Mouse (Mus musculus): ENCODE results near the gene Fn1. TPM values are rescaled to one million over a fixed set of nuclear protein-coding genes. Genes with fewer than 3 reads are reported as not detected.

Gene Fn1
- polyA plus RNA-seq, 1 experiment = 3,197 TPM

DNA sequence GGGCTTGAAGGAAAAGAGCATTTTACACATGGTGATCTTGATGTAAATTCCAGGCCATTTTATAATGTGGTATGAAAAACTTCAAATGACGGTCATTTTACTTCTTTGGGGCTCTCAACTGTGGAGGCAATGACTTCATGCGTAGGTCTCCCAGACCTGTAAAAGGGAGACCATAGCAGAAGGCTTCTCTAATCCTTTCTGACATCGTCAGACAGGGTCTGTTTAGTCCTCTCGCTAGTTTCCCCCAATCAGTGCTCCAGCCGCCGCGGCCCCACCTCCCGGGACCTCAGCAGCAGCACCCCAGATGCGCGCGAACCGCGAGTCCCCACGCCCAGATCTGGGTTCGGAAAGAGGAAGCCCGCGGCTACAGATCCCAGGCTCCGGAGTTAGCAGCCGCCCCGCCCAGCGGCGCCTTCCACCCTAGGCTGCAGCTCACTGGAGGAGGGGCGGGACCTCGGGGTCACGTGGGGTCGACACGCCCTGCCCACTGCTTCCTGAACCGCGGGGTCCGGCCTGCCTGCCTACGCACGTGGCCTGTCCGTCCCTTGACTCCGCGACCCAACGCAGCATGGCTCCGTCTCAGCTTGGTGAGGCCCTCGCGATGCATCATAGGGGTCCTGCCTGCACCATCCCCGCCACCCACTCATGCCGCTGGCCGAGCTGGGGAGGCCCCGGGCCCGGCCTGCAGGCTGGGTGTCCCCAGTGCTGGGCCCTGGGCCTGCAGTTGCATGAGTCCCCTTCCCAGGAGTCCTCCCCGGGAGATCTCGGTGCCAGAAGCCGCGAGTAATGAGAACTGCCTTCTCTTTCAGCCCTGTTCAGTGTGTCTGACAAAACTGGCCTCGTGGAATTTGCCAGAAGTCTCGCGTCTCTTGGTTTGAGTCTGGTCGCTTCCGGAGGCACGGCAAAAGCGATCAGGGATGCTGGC, 96.0 kb downstream of the Fn1 start, which contains the start of gene Atic:
Gene Atic (plus strand): TSS at position 463 of the 925 bp plus-strand sequence.
- peak within 1 kb of the TSS; percentile 38; the same call in 1 of the 2 replicates for H3K27ac ChIP-seq (ENCODE audit: insufficient read depth, low read length)
- TF ChIP-seq CTCF (IDR thresholded peaks at IDR 0.05; ENCODE audit: borderline replicate concordance, insufficient read depth, low read length) (no peak), POLR2A (IDR thresholded peaks at IDR 0.05; ENCODE audit: low read depth, low read length) (peak; percentile 89)
- H3K4me3 ChIP-seq (ENCODE audit: insufficient read depth, low read length) = peak within 1 kb of the TSS; percentile 80
- H3K4me1 ChIP-seq (ENCODE audit: control insufficient read depth, insufficient read depth, low read length) = peaks cover 4% of the 10 kb centered on the region

DNA sequence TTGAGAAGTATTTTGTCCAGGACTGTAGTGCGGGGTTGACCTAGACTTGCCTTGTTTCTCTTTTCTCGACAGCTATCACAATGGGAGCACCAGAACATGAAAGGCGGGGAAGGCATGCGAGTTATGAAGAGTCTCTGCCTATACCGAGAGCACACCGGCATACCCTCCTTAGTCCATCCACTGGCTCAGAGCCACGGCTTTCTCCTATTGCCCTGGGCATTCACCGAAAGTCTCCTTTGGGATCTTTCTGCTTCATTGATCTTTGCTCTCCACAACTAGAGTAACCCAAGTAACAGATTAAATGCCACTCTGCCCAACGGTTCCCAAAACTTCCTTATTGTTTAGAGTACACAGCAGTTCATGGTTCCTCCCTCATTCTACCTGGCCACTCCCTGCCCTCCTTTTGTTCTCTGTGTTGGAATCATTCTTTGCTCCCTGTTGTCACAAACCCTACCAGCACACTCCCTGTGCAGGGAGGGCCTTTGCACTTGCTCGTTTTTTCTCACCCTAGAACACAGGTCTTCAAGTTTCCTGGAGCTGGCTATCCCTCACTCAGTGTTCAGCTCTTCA, 102.3 kb downstream of the Fn1 start:
- no peak overlapping the region for H3K4me3 ChIP-seq (ENCODE audit: insufficient read depth, low read length)
- H3K4me1 ChIP-seq (ENCODE audit: control insufficient read depth, insufficient read depth, low read length) = no peaks in the 10 kb centered on the region
- TF ChIP-seq POLR2A (IDR thresholded peaks at IDR 0.05; ENCODE audit: low read depth, low read length) = no peak
- no peak for TF ChIP-seq CTCF (IDR thresholded peaks at IDR 0.05; ENCODE audit: borderline replicate concordance, insufficient read depth, low read length)

GRCm38 (mm10) chr1:71540437-71540836, 112.6 kb downstream of the Fn1 start:
- TF ChIP-seq POLR2A (IDR thresholded peaks at IDR 0.05; ENCODE audit: low read depth, low read length) = no peak
- no peaks in the 10 kb centered on the region for H3K4me1 ChIP-seq (ENCODE audit: control insufficient read depth, insufficient read depth, low read length)
- no peak overlapping the region for H3K27ac ChIP-seq (ENCODE audit: insufficient read depth, low read length)
- H3K4me3 ChIP-seq (ENCODE audit: insufficient read depth, low read length) = no peak overlapping the region

More for the DNA sequence above, 102.3 kb downstream of the Fn1 start:
- H3K27ac ChIP-seq (ENCODE audit: insufficient read depth, low read length) = no peak overlapping the region

DNA sequence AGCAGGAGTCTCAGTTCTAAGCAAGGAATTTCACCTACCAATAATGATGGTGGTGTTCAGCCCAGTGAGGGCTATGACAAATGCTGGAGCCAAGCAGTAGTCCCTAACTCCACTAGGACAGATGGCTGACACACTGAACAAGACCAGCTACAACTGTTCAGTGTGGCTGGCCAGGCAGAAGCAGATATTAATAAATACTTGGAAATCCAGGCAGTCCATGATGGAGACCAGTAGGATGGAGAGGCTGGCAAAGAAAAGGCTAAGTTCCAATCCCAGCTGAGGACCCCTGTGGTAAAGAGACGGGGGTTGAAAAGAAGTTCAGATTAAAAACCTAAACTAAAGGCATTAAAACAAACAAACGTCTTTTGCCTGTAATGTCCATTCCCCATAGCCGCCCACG, 113.4 kb downstream of the Fn1 start:
- Histone ChIP-seq H3K4me1 (ENCODE audit: control insufficient read depth, insufficient read depth, low read length) (no peaks in the 10 kb centered on the region), H3K27ac (ENCODE audit: insufficient read depth, low read length) (no peak overlapping the region), H3K4me3 (ENCODE audit: insufficient read depth, low read length) (no peak overlapping the region)
- TF ChIP-seq POLR2A (IDR thresholded peaks at IDR 0.05; ENCODE audit: low read depth, low read length) = no peak
- TF ChIP-seq CTCF (IDR thresholded peaks at IDR 0.05; ENCODE audit: borderline replicate concordance, insufficient read depth, low read length) = no peak

Other genes starting within 250 kb of the Fn1 start
- 0.16 TPM in 1 of 2 replicates, not detected in the other for gene Abca12, start 238.3 kb downstream of the Fn1 start, polyA plus RNA-seq (2011; ENCODE audit: insufficient read length, low read depth, missing spikeins)
- 73.8 and 88.5 TPM in 2 replicates for gene Atic, start 96.0 kb downstream of the Fn1 start, polyA plus RNA-seq (2011; ENCODE audit: insufficient read length, low read depth, missing spikeins)